Mouse (Mus musculus): ENCODE data around the gene Magi2. TPM values are rescaled to one million over a fixed set of nuclear protein-coding genes. Genes with fewer than 3 reads are reported as not detected.

The Magi2 gene
- polyA plus RNA-seq, 1 experiment from 2014 or later, result 7.3 TPM

DNA sequence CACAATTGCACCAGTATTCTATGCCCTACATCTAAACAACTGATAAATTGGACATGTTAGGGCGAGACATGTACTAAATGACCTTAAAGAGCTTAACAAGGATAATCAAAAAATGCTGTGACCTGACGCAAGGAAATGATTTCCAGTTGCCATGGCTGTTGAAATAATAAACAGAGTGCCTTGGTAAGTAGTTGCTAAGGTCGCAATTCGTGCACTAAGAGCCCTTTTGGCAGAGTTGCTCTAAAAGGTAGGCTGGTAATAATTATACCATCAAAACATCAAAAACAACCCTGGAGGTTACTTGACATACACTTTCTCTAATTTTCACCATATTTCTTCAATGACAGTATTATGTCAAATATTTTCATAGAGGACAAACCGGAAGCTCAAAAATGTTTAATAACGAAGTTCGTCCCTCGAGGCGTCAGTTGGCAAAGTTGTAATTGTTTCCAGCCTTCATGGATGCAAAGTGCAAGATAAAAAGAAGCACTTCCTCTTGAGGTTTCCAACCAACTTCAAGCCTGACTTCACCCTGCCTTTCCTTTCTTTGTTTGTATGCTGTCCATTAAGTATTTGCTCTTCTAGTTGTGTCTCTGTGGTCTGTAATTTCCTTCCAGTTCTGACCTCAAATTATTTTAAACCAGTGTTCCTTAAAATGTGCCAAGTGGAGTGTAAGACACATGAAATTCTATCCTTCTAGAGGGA is 853.9 kb downstream of the Magi2 start:
- Histone ChIP-seq H3K4me1 (ENCODE audit: control insufficient read depth, insufficient read depth, low read length) (no peaks in the 10 kb centered on the region), H3K9me3 (ENCODE audit: control insufficient read depth, low read depth, low read length) (no peaks in the 10 kb centered on the region), H3K4me3 (ENCODE audit: low read depth, low read length) (no peak overlapping the region), H3K4me2 (replicated peaks; ENCODE audit: low read depth, low read length) (no peak overlapping the region), H3K9ac (replicated peaks; ENCODE audit: low read depth, low read length) (no peak overlapping the region), H3K27ac (ENCODE audit: low read length) (no peak overlapping the region), H3K27me3 (ENCODE audit: control insufficient read depth, insufficient read depth, low read length) (no peaks in the 10 kb centered on the region), H3K36me3 (ENCODE audit: control insufficient read depth, insufficient read depth, low read length) (no peaks in the 10 kb centered on the region)
- 78% methylated on average over 9 of the region's 9 CpGs for WGBS
- ATAC-seq (ENCODE audit: insufficient number of reproducible peaks, insufficient read depth, low FRiP score, low read depth), result no peak

DNA sequence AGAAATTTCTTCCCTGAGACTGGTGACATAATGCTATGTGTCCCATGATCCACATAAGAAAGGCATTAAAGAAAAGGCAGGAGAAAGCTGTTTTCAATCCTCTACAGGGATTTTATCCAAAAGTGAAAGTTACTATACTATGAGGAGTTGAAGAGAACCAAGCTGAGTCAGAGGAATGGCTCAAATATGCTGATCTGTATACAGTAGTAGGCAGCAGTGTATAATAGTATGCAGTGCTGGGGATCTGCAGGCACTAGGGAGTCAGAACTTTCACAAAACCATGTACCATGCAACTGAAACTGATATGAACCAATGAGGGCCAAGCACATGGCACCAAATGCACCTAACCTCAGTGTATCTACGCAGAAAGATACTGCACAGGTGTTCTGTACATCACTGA is 855.5 kb downstream of the Magi2 start:
- H3K9me3 ChIP-seq (ENCODE audit: control insufficient read depth, low read depth, low read length), result no peaks in the 10 kb centered on the region
- H3K4me1 ChIP-seq (ENCODE audit: control insufficient read depth, insufficient read depth, low read length), result no peaks in the 10 kb centered on the region
- ATAC-seq (ENCODE audit: insufficient number of reproducible peaks, insufficient read depth, low FRiP score, low read depth), result no peak
- no peaks in the 10 kb centered on the region for H3K27me3 ChIP-seq (ENCODE audit: control insufficient read depth, insufficient read depth, low read length)
- no peak overlapping the region for H3K27ac ChIP-seq (ENCODE audit: low read length)
- WGBS, result 93% methylated on average over 1 of the region's 1 CpGs
- no peak overlapping the region for H3K4me2 ChIP-seq (replicated peaks; ENCODE audit: low read depth, low read length)
- H3K9ac ChIP-seq (replicated peaks; ENCODE audit: low read depth, low read length), result no peak overlapping the region
- H3K36me3 ChIP-seq (ENCODE audit: control insufficient read depth, insufficient read depth, low read length), result no peaks in the 10 kb centered on the region
- no peak overlapping the region for H3K4me3 ChIP-seq (ENCODE audit: low read depth, low read length)

DNA sequence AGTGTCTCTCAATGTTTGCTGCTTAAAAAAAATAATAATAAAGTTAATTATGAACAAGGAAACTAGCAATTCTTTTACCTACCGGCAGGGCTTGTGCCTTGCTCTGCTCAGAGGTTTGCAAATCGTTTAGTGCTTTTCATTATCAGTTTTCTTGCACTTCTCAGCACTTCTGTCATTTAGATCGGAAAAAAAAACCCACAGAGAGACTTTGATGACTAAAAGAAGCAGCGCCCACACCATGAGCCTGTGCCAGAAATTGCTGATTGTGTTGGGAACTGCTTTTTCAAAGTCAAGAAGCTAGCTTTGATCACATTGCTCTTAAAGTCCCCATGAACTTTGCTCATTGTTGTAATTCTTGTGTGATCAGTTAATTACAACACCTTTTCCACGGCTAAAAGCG is 860.2 kb downstream of the Magi2 start:
- H3K9ac ChIP-seq (replicated peaks; ENCODE audit: low read depth, low read length), result no peak overlapping the region
- H3K27ac ChIP-seq (ENCODE audit: low read length), result no peak overlapping the region
- no peak overlapping the region for H3K4me2 ChIP-seq (replicated peaks; ENCODE audit: low read depth, low read length)
- H3K4me3 ChIP-seq (ENCODE audit: low read depth, low read length), result no peak overlapping the region
- no peaks in the 10 kb centered on the region for H3K4me1 ChIP-seq (ENCODE audit: control insufficient read depth, insufficient read depth, low read length)
- WGBS, result 67% methylated on average over 6 of the region's 6 CpGs
- H3K9me3 ChIP-seq (ENCODE audit: control insufficient read depth, low read depth, low read length), result no peaks in the 10 kb centered on the region
- H3K36me3 ChIP-seq (ENCODE audit: control insufficient read depth, insufficient read depth, low read length), result no peaks in the 10 kb centered on the region
- ATAC-seq (ENCODE audit: insufficient number of reproducible peaks, insufficient read depth, low FRiP score, low read depth), result no peak
- no peaks in the 10 kb centered on the region for H3K27me3 ChIP-seq (ENCODE audit: control insufficient read depth, insufficient read depth, low read length)

DNA sequence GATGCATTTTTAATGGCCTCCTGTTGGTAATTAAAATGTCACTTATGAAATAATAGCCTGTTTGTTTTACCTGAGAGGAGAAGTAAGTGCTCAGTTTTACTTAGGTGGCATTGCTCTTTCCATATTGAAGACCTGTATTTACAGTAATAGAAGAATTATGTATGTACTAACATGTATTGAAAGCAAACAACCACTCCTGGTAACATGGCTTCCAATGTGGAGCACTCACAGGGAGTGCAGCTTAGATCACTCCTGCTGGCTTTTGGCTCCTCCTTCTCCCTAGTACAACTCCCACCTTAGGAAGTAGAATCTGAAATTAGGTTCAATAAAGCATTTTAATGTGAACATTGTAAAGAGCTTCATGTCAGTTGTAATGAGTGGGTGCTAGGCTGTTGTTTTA is 877.0 kb downstream of the Magi2 start:
- ATAC-seq (ENCODE audit: insufficient number of reproducible peaks, insufficient read depth, low FRiP score, low read depth), result no peak
- H3K4me2 ChIP-seq (replicated peaks; ENCODE audit: low read depth, low read length), result no peak overlapping the region
- H3K4me1 ChIP-seq (ENCODE audit: control insufficient read depth, insufficient read depth, low read length), result no peaks in the 10 kb centered on the region
- H3K4me3 ChIP-seq (ENCODE audit: low read depth, low read length), result no peak overlapping the region
- H3K27ac ChIP-seq (ENCODE audit: low read length), result no peak overlapping the region
- H3K9me3 ChIP-seq (ENCODE audit: control insufficient read depth, low read depth, low read length), result no peaks in the 10 kb centered on the region
- no peaks in the 10 kb centered on the region for H3K27me3 ChIP-seq (ENCODE audit: control insufficient read depth, insufficient read depth, low read length)
- H3K36me3 ChIP-seq (ENCODE audit: control insufficient read depth, insufficient read depth, low read length), result no peaks in the 10 kb centered on the region
- no peak overlapping the region for H3K9ac ChIP-seq (replicated peaks; ENCODE audit: low read depth, low read length)

DNA sequence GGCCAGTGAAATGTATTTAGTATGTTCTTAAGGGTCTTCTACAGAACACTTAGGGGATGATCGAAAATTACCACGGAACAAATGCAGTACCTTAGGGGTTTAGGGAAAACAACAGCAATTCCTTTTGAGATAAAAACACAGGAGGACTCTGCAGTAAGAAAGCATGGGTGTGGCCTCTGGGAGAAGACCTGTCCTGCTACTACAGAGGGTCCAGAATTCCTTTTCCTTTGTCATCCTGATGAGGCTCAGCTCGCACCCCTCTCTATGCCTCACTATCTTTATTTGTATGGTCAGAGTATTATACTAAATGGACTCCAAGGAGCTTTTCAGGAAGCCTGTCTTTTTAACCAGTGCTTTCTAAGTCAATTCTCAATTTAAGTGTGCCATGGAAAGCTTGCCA is 877.7 kb downstream of the Magi2 start:
- 57% methylated on average over 3 of the region's 3 CpGs for WGBS
- Histone ChIP-seq H3K4me2 (replicated peaks; ENCODE audit: low read depth, low read length) (no peak overlapping the region), H3K4me3 (ENCODE audit: low read depth, low read length) (no peak overlapping the region), H3K4me1 (ENCODE audit: control insufficient read depth, insufficient read depth, low read length) (no peaks in the 10 kb centered on the region), H3K9me3 (ENCODE audit: control insufficient read depth, low read depth, low read length) (no peaks in the 10 kb centered on the region), H3K9ac (replicated peaks; ENCODE audit: low read depth, low read length) (no peak overlapping the region), H3K27me3 (ENCODE audit: control insufficient read depth, insufficient read depth, low read length) (no peaks in the 10 kb centered on the region), H3K36me3 (ENCODE audit: control insufficient read depth, insufficient read depth, low read length) (no peaks in the 10 kb centered on the region), H3K27ac (ENCODE audit: low read length) (no peak overlapping the region)
- no peak for ATAC-seq (ENCODE audit: insufficient number of reproducible peaks, insufficient read depth, low FRiP score, low read depth)

DNA sequence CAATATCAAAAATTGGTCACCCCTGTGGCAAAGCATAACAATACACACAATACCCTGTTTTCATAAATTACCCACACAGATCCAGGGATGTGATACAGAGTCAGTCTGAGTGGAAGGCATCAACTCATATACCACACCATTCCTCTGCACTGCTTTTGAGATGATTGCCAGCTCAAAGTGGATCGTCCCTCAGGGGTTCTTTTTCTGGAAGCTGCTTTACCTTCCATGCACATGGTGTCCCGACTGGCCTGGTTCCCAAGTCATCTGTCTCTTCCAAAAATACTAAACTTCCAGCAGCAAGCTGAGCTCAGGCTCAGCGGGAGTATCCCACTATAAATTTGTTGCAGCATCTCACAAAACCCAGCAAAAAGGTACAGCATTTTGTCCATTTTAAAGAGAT is 882.7 kb downstream of the Magi2 start:
- Histone ChIP-seq H3K27ac (ENCODE audit: low read length) (no peak overlapping the region), H3K4me3 (ENCODE audit: low read depth, low read length) (no peak overlapping the region), H3K9me3 (ENCODE audit: control insufficient read depth, low read depth, low read length) (no peaks in the 10 kb centered on the region), H3K36me3 (ENCODE audit: control insufficient read depth, insufficient read depth, low read length) (no peaks in the 10 kb centered on the region), H3K4me2 (replicated peaks; ENCODE audit: low read depth, low read length) (no peak overlapping the region), H3K27me3 (ENCODE audit: control insufficient read depth, insufficient read depth, low read length) (no peaks in the 10 kb centered on the region), H3K9ac (replicated peaks; ENCODE audit: low read depth, low read length) (no peak overlapping the region), H3K4me1 (ENCODE audit: control insufficient read depth, insufficient read depth, low read length) (no peaks in the 10 kb centered on the region)
- no peak for ATAC-seq (ENCODE audit: insufficient number of reproducible peaks, insufficient read depth, low FRiP score, low read depth)
- WGBS, result 84% methylated on average over 3 of the region's 3 CpGs

DNA sequence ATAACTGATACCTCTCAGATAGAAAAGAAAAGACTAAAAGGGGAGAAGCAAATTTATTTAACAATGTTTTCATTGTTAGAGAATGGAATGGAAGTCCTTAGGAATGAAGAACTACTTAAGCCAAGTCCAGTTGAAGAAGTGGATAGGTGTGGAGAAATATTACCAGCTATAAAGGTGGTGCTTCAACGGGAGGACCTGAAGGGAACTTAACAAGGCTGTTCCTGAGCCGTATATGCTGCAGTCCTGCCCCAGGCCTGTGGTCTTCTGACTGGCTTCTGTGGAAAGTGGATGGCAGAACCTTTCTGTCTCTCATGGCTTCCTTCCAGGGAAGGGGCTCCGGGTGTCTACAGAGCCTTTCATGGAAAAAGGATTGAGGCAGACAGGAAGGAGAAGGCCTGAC is 890.3 kb downstream of the Magi2 start:
- ATAC-seq (ENCODE audit: insufficient number of reproducible peaks, insufficient read depth, low FRiP score, low read depth), result no peak
- WGBS, result 79% methylated on average over 3 of the region's 3 CpGs
- H3K4me1 ChIP-seq (ENCODE audit: control insufficient read depth, insufficient read depth, low read length), result no peaks in the 10 kb centered on the region
- H3K4me3 ChIP-seq (ENCODE audit: low read depth, low read length), result no peak overlapping the region
- H3K27ac ChIP-seq (ENCODE audit: low read length), result no peak overlapping the region
- no peak overlapping the region for H3K9ac ChIP-seq (replicated peaks; ENCODE audit: low read depth, low read length)
- H3K27me3 ChIP-seq (ENCODE audit: control insufficient read depth, insufficient read depth, low read length), result no peaks in the 10 kb centered on the region
- H3K36me3 ChIP-seq (ENCODE audit: control insufficient read depth, insufficient read depth, low read length), result no peaks in the 10 kb centered on the region
- no peaks in the 10 kb centered on the region for H3K9me3 ChIP-seq (ENCODE audit: control insufficient read depth, low read depth, low read length)
- no peak overlapping the region for H3K4me2 ChIP-seq (replicated peaks; ENCODE audit: low read depth, low read length)

DNA sequence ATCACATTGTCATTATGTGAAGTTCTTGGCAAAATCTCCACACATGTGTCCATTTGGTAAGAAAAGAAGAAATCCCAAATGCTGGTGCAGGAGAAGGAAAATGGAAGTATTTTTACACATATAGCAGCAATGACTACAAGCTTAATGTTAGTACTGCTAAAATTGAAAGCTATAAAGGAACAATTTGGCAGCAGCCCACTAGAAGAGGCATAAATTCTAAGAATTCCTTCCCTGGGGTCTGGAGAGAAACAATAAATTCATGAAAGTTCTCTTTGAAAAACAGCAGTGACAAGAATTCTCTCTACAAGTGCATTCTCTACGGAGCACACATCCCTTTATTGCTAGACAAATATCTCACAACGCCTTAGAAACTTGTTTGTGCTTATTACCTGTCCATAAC is 913.4 kb downstream of the Magi2 start:
- ATAC-seq (ENCODE audit: insufficient number of reproducible peaks, insufficient read depth, low FRiP score, low read depth), result no peak
- H3K4me2 ChIP-seq (replicated peaks; ENCODE audit: low read depth, low read length), result no peak overlapping the region
- no peak overlapping the region for H3K27ac ChIP-seq (ENCODE audit: low read length)
- no peak overlapping the region for H3K4me3 ChIP-seq (ENCODE audit: low read depth, low read length)
- H3K27me3 ChIP-seq (ENCODE audit: control insufficient read depth, insufficient read depth, low read length), result no peaks in the 10 kb centered on the region
- WGBS, result 37% methylated on average over 2 of the region's 2 CpGs
- no peaks in the 10 kb centered on the region for H3K9me3 ChIP-seq (ENCODE audit: control insufficient read depth, low read depth, low read length)
- H3K9ac ChIP-seq (replicated peaks; ENCODE audit: low read depth, low read length), result no peak overlapping the region
- H3K36me3 ChIP-seq (ENCODE audit: control insufficient read depth, insufficient read depth, low read length), result no peaks in the 10 kb centered on the region
- no peaks in the 10 kb centered on the region for H3K4me1 ChIP-seq (ENCODE audit: control insufficient read depth, insufficient read depth, low read length)

Measured in stomach, embryonic 14.5 days (tissue).